Mouse (Mus musculus): Measurements from ENCODE around the gene Ppfibp1.

DNA sequence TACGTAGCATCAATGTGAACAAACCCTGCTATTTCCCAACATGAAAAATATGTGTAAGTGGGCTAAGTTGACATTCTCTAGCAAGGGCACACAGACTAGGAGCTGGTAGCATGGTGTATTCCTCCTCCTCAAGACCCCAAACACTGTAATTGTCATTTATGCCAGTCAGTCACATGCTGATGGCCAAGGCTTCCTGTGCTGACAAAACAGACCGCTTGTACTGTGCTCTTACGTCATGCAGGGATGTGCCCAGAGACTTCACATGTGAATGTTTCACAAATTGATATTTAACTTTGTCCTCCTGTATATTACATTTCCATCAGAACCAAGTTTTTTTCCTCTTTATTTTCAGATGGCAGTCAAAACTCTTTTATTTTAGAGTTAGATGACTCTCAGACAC, 29.1 kb downstream of the Ppfibp1 start:
- TF ChIP-seq GATA1 (IDR thresholded peaks at IDR 0.05; ENCODE audit: borderline replicate concordance, low read length) (no peak), FLI1 (IDR thresholded peaks at IDR 0.05; ENCODE audit: low read length) (no peak)
